ENCODE assay signal across 8 mouse cellular contexts in genomic region chr17:35705836-35706235, GRCm38 (mm10). TPM values are rescaled to one million over a fixed set of nuclear protein-coding genes. Genes with fewer than 3 reads are reported as not detected.
A peak's percentile ranks its signal among the peaks of the same experiment; 100 is the strongest.
DNase-seq lines count a peak whose midpoint lies in the region; ATAC-seq and TF ChIP-seq lines count a peak whose summit lies in the region.

No protein-coding gene starts in this region.

- no peaks in the 10 kb centered on the region for H3K27me3 ChIP-seq in forebrain, embryonic 15.5 days
- H3K27me3 ChIP-seq in small intestine, adult 2 months (ENCODE audit: control insufficient read depth, insufficient read depth, low read length) = no peaks in the 10 kb centered on the region

- 20% methylated on average over 4 of the region's 4 CpGs for WGBS in forebrain, embryonic 15.5 days
- WGBS in small intestine, adult 2 months = 25% methylated on average over 4 of the region's 4 CpGs

- no peak for TF ChIP-seq POLR2A in small intestine, adult 2 months (IDR thresholded peaks at IDR 0.05; ENCODE audit: low read depth, low read length)

- no peak for ATAC-seq in forebrain, embryonic 15.5 days (replicated peaks)

- H3K4me2 ChIP-seq in forebrain, embryonic 15.5 days (replicated peaks) = no peak overlapping the region

- DNase-seq in gastrocnemius, postnatal 14 days = peak; percentile 56
- no peak for DNase-seq in gastrocnemius, adult 18-20 months (ENCODE audit: low spot score)
- peak; percentile 60 for DNase-seq in 3T3-L1 (ENCODE audit: low read depth, low spot score)
- peak; percentile 52 for DNase-seq in T-cell, adult 2 months (ENCODE audit: low spot score)
- DNase-seq in kidney, postnatal 25 days = peak; percentile 77 to 78
- no peak for DNase-seq in gastrocnemius, adult 8-10 months (ENCODE audit: low spot score in 2 of 2)

- H3K9ac ChIP-seq in forebrain, embryonic 15.5 days (replicated peaks) = no peak overlapping the region

- peaks cover 52% of the 10 kb centered on the region for H3K4me1 ChIP-seq in forebrain, embryonic 15.5 days
- H3K4me1 ChIP-seq in small intestine, adult 2 months (ENCODE audit: control insufficient read depth, insufficient read depth, insufficient read length, low read length) = peaks cover 10% of the 10 kb centered on the region

- no peaks in the 10 kb centered on the region for H3K36me3 ChIP-seq in forebrain, embryonic 15.5 days
- H3K36me3 ChIP-seq in small intestine, adult 2 months (ENCODE audit: control insufficient read depth, insufficient read depth, low read length) = no peaks in the 10 kb centered on the region

- H3K4me3 ChIP-seq in forebrain, embryonic 15.5 days = no peak overlapping the region
- no peak overlapping the region for H3K4me3 ChIP-seq in small intestine, adult 2 months (ENCODE audit: low read depth, low read length)

- intact Hi-C loops in gastrocnemius, postnatal 14 days (cut with DNase I; ENCODE audit: low total_unique reads) = no loop called here

- 0 out of 2 replicates have a peak overlapping the region, but pooled peaks have one; percentile 4 for H3K27ac ChIP-seq in forebrain, embryonic 15.5 days (replicated peaks)
- H3K27ac ChIP-seq in small intestine, adult 2 months (ENCODE audit: insufficient read depth, low read depth, low read length) = no peak overlapping the region

- H3K9me3 ChIP-seq in forebrain, embryonic 15.5 days = no peaks in the 10 kb centered on the region

- peak; percentile 74; the same call in 1 of the 2 replicates for TF ChIP-seq CTCF in small intestine, adult 2 months (IDR thresholded peaks at IDR 0.05; ENCODE audit: extremely low read depth, insufficient read length, insufficient replicate concordance, low read depth, low read length)

RNA-seq across cellular contexts. Expression of gene Ddr1, which starts 1.4 kb away (rescaled TPM):
- 10 to 100 TPM; 20.3 to 23.4 TPM for total RNA-seq in gastrocnemius, postnatal 14 days (2021)
- 10 to 100 TPM; 12.4 to 17.1 TPM for total RNA-seq in gastrocnemius, adult 18-20 months (2021)
- polyA plus RNA-seq in forebrain, embryonic 15.5 days (2015; fragmentation: Nextera tagmentation; extraction: Ambion mirVana) = 127 TPM in 2 replicates
- 51.9 and 76.9 TPM in 2 replicates for polyA plus RNA-seq in small intestine, adult 2 months (2012; rRNA removed)
- total RNA-seq in gastrocnemius, adult 8-10 months (2022) = 10 to 100 TPM; 13.7 to 20.0 (median 15.9) TPM

RNA-seq across cellular contexts. Expression of gene Gtf2h4, which starts 32.3 kb away (rescaled TPM):
- 10 to 100 TPM; 16.1 to 19.4 TPM for total RNA-seq in gastrocnemius, postnatal 14 days (2021)
- total RNA-seq in gastrocnemius, adult 18-20 months (2021) = 10 to 100 TPM; 17.7 to 18.9 TPM
- 36.1 and 37.8 TPM in 2 replicates for polyA plus RNA-seq in forebrain, embryonic 15.5 days (2015; fragmentation: Nextera tagmentation; extraction: Ambion mirVana)
- polyA plus RNA-seq in small intestine, adult 2 months (2012; rRNA removed) = 11.0 and 17.2 TPM in 2 replicates
- total RNA-seq in gastrocnemius, adult 8-10 months (2022) = 10 to 100 TPM; 16.0 to 21.6 (median 17.9) TPM

RNA-seq across cellular contexts. Expression of gene Vars2, which starts 38.4 kb away (rescaled TPM):
- 10 to 100 TPM; 15.7 to 16.6 TPM for total RNA-seq in gastrocnemius, postnatal 14 days (2021)
- total RNA-seq in gastrocnemius, adult 18-20 months (2021) = 10 to 100 TPM in 1 of 2 experiments, 1 to 10 TPM in 1; 9.8 to 13.7 TPM
- 16.2 and 18.1 TPM in 2 replicates for polyA plus RNA-seq in forebrain, embryonic 15.5 days (2015; fragmentation: Nextera tagmentation; extraction: Ambion mirVana)
- polyA plus RNA-seq in small intestine, adult 2 months (2012; rRNA removed) = 18.2 and 26.5 TPM in 2 replicates
- 10 to 100 TPM in 2 of 4 experiments, 1 to 10 TPM in 2; 9.0 to 15.4 (median 10.3) TPM for total RNA-seq in gastrocnemius, adult 8-10 months (2022)

Comparison
In these comparisons a context has a peak if more than half of its experiments do, and no peak if none do; other contexts are left out.
1. DNase-seq: peak in gastrocnemius, postnatal 14 days (single experiment), 3T3-L1 (single experiment), T-cell, adult 2 months (single experiment) and kidney, postnatal 25 days (2 of 2); none in gastrocnemius, adult 18-20 months (single experiment) and gastrocnemius, adult 8-10 months (0 of 2).